Mouse (Mus musculus) liver, postnatal 0 days (tissue): ENCODE measurements around the gene Gm13287. TPM values are rescaled to one million over a fixed set of nuclear protein-coding genes. Genes with fewer than 3 reads are reported as not detected.
"Not testable (repeated sequence)": the region's sequence is repeated elsewhere in the genome, so short reads cannot be mapped to it uniquely, and the experiment has no call there.

Source experiments
- ATAC-seq: fragments of 200-750 bp; cut with Nextera tagmentation; 2 replicates; pipeline ENCODE4 v1.8.0; 2017; ENCODE audit warnings: mild to moderate bottlenecking, moderate library complexity
- DNase-seq: peaks from one replicate; pipeline ENCODE4 v3.0.0-alpha.2; 2016
- H3K27ac ChIP-seq: fragments of 300-500 bp; sonication (generic); 2 replicates; pipeline ENCODE4 v1.5.1; 2014; ENCODE audit warnings: antibody characterized with exemption, moderate library complexity, mild to moderate bottlenecking, low read depth
- H3K27me3 ChIP-seq: fragments of 300-500 bp; sonication (generic); 2 replicates; pipeline ENCODE4 v1.6.1; 2014; ENCODE audit warnings: low read length, control low read depth, mixed read lengths; ENCODE audit not compliant: insufficient read depth
- H3K36me3 ChIP-seq: fragments of 300-500 bp; sonication (generic); replicated peaks from 2 replicates; pipeline ENCODE4 v1.6.1; 2014; ENCODE audit warnings: mild to moderate bottlenecking, control low read depth, low read length, moderate library complexity, mixed read lengths; ENCODE audit not compliant: insufficient read depth
- H3K4me1 ChIP-seq: fragments of 300-500 bp; sonication (generic); 2 replicates; pipeline ENCODE4 v1.6.1; 2014; ENCODE audit warnings: antibody characterized with exemption, mild to moderate bottlenecking, control low read depth; ENCODE audit not compliant: insufficient read depth
- H3K4me2 ChIP-seq: fragments of 300-500 bp; sonication (generic); 2 replicates; pipeline ENCODE4 v1.6.1; 2014; ENCODE audit warnings: low read depth, mild to moderate bottlenecking, low read length, moderate library complexity, mixed read lengths
- H3K4me3 ChIP-seq: fragments of 300-500 bp; sonication (generic); 2 replicates; pipeline ENCODE4 v1.5.1; 2014; ENCODE audit warnings: low read depth, low read length
- H3K9ac ChIP-seq: fragments of 300-500 bp; sonication (generic); replicated peaks from 2 replicates; pipeline ENCODE4 v1.6.1; 2014; ENCODE audit warnings: mild to moderate bottlenecking, moderate library complexity
- H3K9me3 ChIP-seq: fragments of 300-500 bp; sonication (generic); 2 replicates; pipeline ENCODE4 v1.6.1; 2016; ENCODE audit warnings: mild to moderate bottlenecking, control low read depth, low read length, mixed read lengths
- CTCF ChIP-seq: sonication (generic); IDR thresholded peaks from 2 replicates; pipeline ENCODE4 v1.5.1; 2016; ENCODE audit warnings: antibody characterized with exemption, low read depth
- WGBS: fragments of 180-500 bp; shearing (Covaris S2); extraction: QIAGEN DNeasy Blood & Tissue Kit; methylation state at CpG from one replicate; pipeline ENCODE4 v1.1.7; 2014; ENCODE audit not compliant: insufficient replicate concordance; 5-methylcytosine and 5-hydroxymethylcytosine counted together
- polyA plus RNA-seq: library from polyadenylated mRNA; unstranded; fragments of >200 nt; fragmentation: Nextera tagmentation; extraction: Ambion mirVana; gene quantifications from 2 replicates; pipeline ENCODE4 v1.2.1, GENCODE M21; 2015

The Gm13287 gene
- polyA plus RNA-seq, 1 experiment from 2014 or later: not detected

DNA sequence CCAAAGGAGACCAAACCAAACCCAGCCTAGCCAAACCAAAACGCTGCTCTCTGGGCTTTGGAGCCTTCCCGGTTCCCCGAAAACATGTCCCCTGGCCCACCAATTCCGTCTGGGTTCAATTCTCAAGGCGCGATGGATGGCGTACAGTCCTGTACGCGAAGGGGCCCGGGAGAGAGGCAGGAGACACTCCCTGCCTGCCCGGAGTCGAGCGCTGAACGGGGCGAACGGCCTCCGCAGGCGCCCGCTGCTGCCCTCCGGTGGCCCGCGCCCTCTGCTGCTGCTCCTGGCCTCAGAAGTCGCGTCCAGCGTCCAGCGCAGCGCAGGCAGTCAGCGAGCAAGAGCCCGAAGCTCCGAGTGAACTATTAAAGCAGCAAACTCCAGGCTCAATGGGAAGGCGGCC, 20.7 kb upstream of the Gm13287 start:
- ATAC-seq: not testable (repeated sequence)

DNA sequence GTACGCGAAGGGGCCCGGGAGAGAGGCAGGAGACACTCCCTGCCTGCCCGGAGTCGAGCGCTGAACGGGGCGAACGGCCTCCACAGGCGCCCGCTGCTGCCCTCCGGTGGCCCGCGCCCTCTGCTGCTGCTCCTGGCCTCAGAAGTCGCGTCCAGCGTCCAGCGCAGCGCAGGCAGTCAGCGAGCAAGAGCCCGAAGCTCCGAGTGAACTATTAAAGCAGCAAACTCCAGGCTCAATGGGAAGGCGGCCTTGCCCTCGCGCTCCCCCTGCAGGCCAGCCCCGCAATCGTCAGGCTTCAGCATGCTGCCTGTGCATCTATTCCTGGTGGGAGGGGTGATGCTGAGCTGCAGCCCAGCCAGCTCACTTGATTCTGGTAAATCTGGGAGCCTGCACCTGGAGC, 17.6 kb upstream of the Gm13287 start, which contains the start of gene Gm13276:
Gm13276 (plus strand) TSS at position 301 of the 400 bp plus-strand sequence.
- H3K27ac ChIP-seq, H3K9ac ChIP-seq, H3K4me3 ChIP-seq, H3K36me3 ChIP-seq, H3K4me2 ChIP-seq, H3K9me3 ChIP-seq, DNase-seq, ATAC-seq, H3K27me3 ChIP-seq, H3K4me1 ChIP-seq: not testable (repeated sequence)
- no CpG with 5 or more reads among the region's 27 CpGs for WGBS

More for the DNA sequence above, 20.7 kb upstream of the Gm13287 start:
- H3K36me3 ChIP-seq, H3K27me3 ChIP-seq, H3K4me1 ChIP-seq, DNase-seq, H3K9ac ChIP-seq, H3K9me3 ChIP-seq, H3K4me2 ChIP-seq: not testable (repeated sequence)
- 0% methylated on average over 3 of the region's 31 CpGs for WGBS
- peak overlapping the region; percentile 39; the same call in 1 of the 2 replicates for H3K27ac ChIP-seq
- peak; percentile 26 for TF ChIP-seq CTCF
- 0 out of 2 replicates have a peak overlapping the region, but pooled peaks have one; percentile 19 for H3K4me3 ChIP-seq

DNA sequence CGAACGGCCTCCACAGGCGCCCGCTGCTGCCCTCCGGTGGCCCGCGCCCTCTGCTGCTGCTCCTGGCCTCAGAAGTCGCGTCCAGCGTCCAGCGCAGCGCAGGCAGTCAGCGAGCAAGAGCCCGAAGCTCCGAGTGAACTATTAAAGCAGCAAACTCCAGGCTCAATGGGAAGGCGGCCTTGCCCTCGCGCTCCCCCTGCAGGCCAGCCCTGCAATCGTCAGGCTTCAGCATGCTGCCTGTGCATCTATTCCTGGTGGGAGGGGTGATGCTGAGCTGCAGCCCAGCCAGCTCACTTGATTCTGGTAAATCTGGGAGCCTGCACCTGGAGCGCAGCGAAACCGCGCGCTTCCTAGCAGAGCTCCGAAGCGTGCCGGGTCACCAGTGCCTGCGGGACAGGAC, 14.7 kb upstream of the Gm13287 start, which contains the start of gene Gm13277:
Gm13277 (plus strand) TSS at position 231 of the 400 bp plus-strand sequence.
- DNase-seq, H3K4me2 ChIP-seq, H3K4me1 ChIP-seq, H3K27ac ChIP-seq, H3K36me3 ChIP-seq, H3K27me3 ChIP-seq, ATAC-seq, H3K4me3 ChIP-seq, H3K9ac ChIP-seq, H3K9me3 ChIP-seq: not testable (repeated sequence)
- WGBS: 0% methylated on average over 1 of the region's 28 CpGs
- TF ChIP-seq CTCF: peak; percentile 61

DNA sequence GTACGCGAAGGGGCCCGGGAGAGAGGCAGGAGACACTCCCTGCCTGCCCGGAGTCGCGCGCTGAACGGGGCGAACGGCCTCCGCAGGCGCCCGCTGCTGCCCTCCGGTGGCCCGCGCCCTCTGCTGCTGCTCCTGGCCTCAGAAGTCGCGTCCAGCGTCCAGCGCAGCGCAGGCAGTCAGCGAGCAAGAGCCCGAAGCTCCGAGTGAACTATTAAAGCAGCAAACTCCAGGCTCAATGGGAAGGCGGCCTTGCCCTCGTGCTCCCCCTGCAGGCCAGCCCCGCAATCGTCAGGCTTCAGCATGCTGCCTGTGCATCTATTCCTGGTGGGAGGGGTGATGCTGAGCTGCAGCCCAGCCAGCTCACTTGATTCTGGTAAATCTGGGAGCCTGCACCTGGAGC, 11.8 kb upstream of the Gm13287 start, which contains the start of gene Gm13278:
Gm13278 (plus strand) TSS at position 301 of the 400 bp plus-strand sequence.
- not testable (repeated sequence) for DNase-seq, ATAC-seq, H3K9ac ChIP-seq, H3K36me3 ChIP-seq, H3K27ac ChIP-seq, H3K4me1 ChIP-seq, H3K4me2 ChIP-seq, H3K27me3 ChIP-seq, H3K4me3 ChIP-seq, H3K9me3 ChIP-seq
- WGBS: no CpG with 5 or more reads among the region's 28 CpGs

DNA sequence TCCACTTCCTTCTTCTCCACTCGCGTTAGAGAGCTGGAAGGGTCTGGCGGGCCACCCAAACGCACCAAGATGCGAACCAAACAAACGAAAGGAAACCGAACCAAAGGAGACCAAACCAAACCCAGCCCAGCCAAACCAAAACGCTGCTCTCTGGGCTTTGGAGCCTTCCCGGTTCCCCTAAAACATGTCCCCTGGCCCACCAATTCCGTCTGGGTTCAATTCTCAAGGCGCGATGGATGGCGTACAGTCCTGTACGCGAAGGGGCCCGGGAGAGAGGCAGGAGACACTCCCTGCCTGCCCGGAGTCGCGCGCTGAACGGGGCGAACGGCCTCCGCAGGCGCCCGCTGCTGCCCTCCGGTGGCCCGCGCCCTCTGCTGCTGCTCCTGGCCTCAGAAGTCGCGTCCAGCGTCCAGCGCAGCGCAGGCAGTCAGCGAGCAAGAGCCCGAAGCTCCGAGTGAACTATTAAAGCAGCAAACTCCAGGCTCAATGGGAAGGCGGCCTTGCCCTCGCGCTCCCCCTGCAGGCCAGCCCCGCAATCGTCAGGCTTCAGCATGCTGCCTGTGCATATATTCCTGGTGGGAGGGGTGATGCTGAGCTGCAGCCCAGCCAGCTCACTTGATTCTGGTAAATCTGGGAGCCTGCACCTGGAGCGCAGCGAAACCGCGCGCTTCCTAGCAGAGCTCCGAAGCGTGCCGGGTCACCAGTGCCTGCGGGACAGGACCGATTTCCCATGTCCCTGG, 8.9 kb upstream of the Gm13287 start, which contains the start of gene Gm13275:
Gm13275 (plus strand) TSS at position 552 of the 740 bp plus-strand sequence.
- peak; percentile 44 for TF ChIP-seq CTCF
- DNase-seq: not testable (repeated sequence)

DNA sequence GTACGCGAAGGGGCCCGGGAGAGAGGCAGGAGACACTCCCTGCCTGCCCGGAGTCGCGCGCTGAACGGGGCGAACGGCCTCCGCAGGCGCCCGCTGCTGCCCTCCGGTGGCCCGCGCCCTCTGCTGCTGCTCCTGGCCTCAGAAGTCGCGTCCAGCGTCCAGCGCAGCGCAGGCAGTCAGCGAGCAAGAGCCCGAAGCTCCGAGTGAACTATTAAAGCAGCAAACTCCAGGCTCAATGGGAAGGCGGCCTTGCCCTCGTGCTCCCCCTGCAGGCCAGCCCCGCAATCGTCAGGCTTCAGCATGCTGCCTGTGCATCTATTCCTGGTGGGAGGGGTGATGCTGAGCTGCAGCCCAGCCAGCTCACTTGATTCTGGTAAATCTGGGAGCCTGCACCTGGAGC, 6.0 kb upstream of the Gm13287 start, which contains the start of gene Gm13279:
Gm13279 (plus strand) TSS at position 301 of the 400 bp plus-strand sequence.
- not testable (repeated sequence) for DNase-seq, H3K27me3 ChIP-seq, H3K4me3 ChIP-seq, H3K4me1 ChIP-seq, H3K36me3 ChIP-seq, H3K9ac ChIP-seq, H3K9me3 ChIP-seq, H3K4me2 ChIP-seq, H3K27ac ChIP-seq, ATAC-seq
- WGBS: no CpG with 5 or more reads among the region's 28 CpGs

More for the DNA sequence above, 8.9 kb upstream of the Gm13287 start, which contains the start of gene Gm13275:
- H3K4me3 ChIP-seq, H3K9me3 ChIP-seq, H3K4me2 ChIP-seq, H3K4me1 ChIP-seq, H3K36me3 ChIP-seq, H3K9ac ChIP-seq, H3K27ac ChIP-seq, ATAC-seq, H3K27me3 ChIP-seq: not testable (repeated sequence)
- 0% methylated on average over 2 of the region's 52 CpGs for WGBS

DNA sequence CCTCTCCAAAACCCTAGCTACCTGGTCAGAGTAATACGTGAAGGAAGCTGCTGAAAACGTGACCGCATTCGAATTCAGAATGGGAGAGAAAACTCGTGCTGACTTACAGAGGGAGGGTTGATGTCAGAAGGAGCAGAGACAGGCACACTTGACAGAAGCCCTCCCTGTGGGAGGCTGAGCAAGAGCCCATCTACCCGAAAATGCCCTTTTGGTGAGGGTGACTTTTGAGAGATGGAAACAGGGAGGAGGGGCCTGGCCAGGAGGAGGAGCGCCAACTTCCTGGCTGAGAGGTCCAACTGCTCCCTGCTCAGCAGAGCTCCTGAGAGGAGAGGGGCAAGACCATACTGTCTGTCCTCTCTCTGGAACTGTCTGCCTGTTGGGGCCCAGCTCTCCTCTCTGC, 3.7 kb upstream of the Gm13287 start, which contains the start of gene Gm13285:
Gm13285 (plus strand) TSS at position 301 of the 400 bp plus-strand sequence.
- not testable (repeated sequence) for DNase-seq, H3K4me2 ChIP-seq, H3K4me1 ChIP-seq, H3K4me3 ChIP-seq, H3K27ac ChIP-seq, H3K36me3 ChIP-seq, ATAC-seq, H3K9me3 ChIP-seq, H3K27me3 ChIP-seq, H3K9ac ChIP-seq
- 0% methylated on average over 1 of the region's 7 CpGs for WGBS

DNA sequence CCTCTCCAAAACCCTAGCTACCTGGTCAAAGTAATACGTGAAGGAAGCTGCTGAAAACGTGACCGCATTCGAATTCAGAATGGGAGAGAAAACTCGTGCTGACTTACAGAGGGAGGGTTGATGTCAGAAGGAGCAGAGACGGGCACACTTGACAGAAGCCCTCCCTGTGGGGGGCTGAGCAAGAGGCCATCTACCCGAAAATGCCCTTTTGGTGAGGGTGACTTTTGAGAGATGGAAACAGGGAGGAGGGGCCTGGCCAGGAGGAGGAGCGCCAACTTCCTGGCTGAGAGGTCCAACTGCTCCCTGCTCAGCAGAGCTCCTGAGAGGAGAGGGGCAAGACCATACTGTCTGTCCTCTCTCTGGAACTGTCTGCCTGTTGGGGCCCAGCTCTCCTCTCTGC, 2.2 kb downstream of the Gm13287 start, which contains the start of gene Gm13288:
Gm13288 (plus strand) TSS at position 301 of the 400 bp plus-strand sequence.
- not testable (repeated sequence) for DNase-seq, H3K9ac ChIP-seq, H3K27ac ChIP-seq, H3K36me3 ChIP-seq, H3K4me1 ChIP-seq, H3K27me3 ChIP-seq, ATAC-seq, H3K4me2 ChIP-seq, H3K4me3 ChIP-seq, H3K9me3 ChIP-seq
- WGBS: no CpG with 5 or more reads among the region's 8 CpGs
